Mouse (Mus musculus): Measurements from ENCODE around the gene Nit2.

Nit2 gene

GRCm38 (mm10) chr16:57159835-57160234 lies 7.3 kb downstream of the Nit2 start:
- no peak for DNase-seq

- DNase-seq, result no peak
Observed at GRCm38 (mm10) chr16:57157728-57158127, 9.4 kb downstream of the Nit2 start.

GRCm38 (mm10) chr16:57157076-57157475 lies 10.1 kb downstream of the Nit2 start:
- DNase-seq, result no peak

- DNase-seq, result no peak
Observed at GRCm38 (mm10) chr16:57155899-57156298, 11.2 kb downstream of the Nit2 start.

- DNase-seq, result no peak
Observed at GRCm38 (mm10) chr16:57151437-57151836, 15.7 kb downstream of the Nit2 start.

GRCm38 (mm10) chr16:57144741-57145140 lies 22.4 kb downstream of the Nit2 start:
- no peak for DNase-seq

GRCm38 (mm10) chr16:57133611-57134010 lies 33.5 kb downstream of the Nit2 start:
- DNase-seq, result no peak

- DNase-seq, result no peak
Observed at GRCm38 (mm10) chr16:57132326-57132725, 34.8 kb downstream of the Nit2 start.

GRCm38 (mm10) chr16:57131544-57131943 lies 35.6 kb downstream of the Nit2 start:
- no peak for DNase-seq

GRCm38 (mm10) chr16:57130752-57131400 lies 36.3 kb downstream of the Nit2 start:
- no peak for DNase-seq

- DNase-seq, result no peak
Observed at GRCm38 (mm10) chr16:57127825-57128224, 39.3 kb downstream of the Nit2 start.

GRCm38 (mm10) chr16:57126268-57126667 lies 40.9 kb downstream of the Nit2 start:
- DNase-seq, result no peak

GRCm38 (mm10) chr16:57122682-57123445 lies 44.3 kb downstream of the Nit2 start:
- DNase-seq, result no peak

- DNase-seq, result no peak
Observed at GRCm38 (mm10) chr16:57121816-57122415, 45.2 kb downstream of the Nit2 start.

GRCm38 (mm10) chr16:57120913-57121815 lies 46.0 kb downstream of the Nit2 start, which contains the start of gene Tomm70a:
TSS of gene Tomm70a (plus strand) at chr16:57121703.
- DNase-seq, result peak; percentile 90

- no peak for DNase-seq
Observed at GRCm38 (mm10) chr16:57117562-57117961, 49.6 kb downstream of the Nit2 start.

GRCm38 (mm10) chr16:57116066-57116465 lies 51.1 kb downstream of the Nit2 start:
- no peak for DNase-seq

Measured in right cerebral cortex, postnatal 14 days (tissue).